ENCODE assay signal across 18 mouse cellular contexts in genomic region chr1:192939033-192939432, GRCm38 (mm10).
"Had no signal": no experiment of that assay in that cellular context is flagged by ENCODE, and none has a peak within 500 bp of the region (broad histone marks: within the 10 kb centered on the region; RNA-seq: fewer than 3 reads in every experiment).

No protein-coding gene starts in this region.

- H3K27me3 ChIP-seq: limb, embryonic 13.5 days; lung, embryonic 15.5 days; midbrain, embryonic 12.5 days; midbrain, embryonic 15.5 days; neural tube, embryonic 12.5 days; neural tube, embryonic 15.5 days had no signal

- DNase-seq: kidney, adult 9 months; kidney, postnatal 14 days; kidney, postnatal 4 days; lung, adult 18-20 months; lung, postnatal 10 days; lung, postnatal 36 days; retina, postnatal 1 day; right cerebral cortex, postnatal 25 days; thymus, adult 18-20 months; thymus, postnatal 36 days had no signal

- H3K4me3 ChIP-seq: limb, embryonic 10.5 days; limb, embryonic 13.5 days; lung, embryonic 15.5 days; midbrain, embryonic 12.5 days; midbrain, embryonic 15.5 days; neural tube, embryonic 12.5 days; neural tube, embryonic 15.5 days had no signal

- ATAC-seq: intestine, postnatal 0 days; midbrain, embryonic 15.5 days had no signal

- H3K9ac ChIP-seq: limb, embryonic 13.5 days; lung, embryonic 15.5 days; midbrain, embryonic 12.5 days; midbrain, embryonic 15.5 days; neural tube, embryonic 12.5 days; neural tube, embryonic 15.5 days had no signal

- H3K9me3 ChIP-seq: limb, embryonic 10.5 days; limb, embryonic 13.5 days; lung, embryonic 15.5 days; midbrain, embryonic 12.5 days; midbrain, embryonic 15.5 days; neural tube, embryonic 12.5 days; neural tube, embryonic 15.5 days had no signal

- H3K27ac ChIP-seq: limb, embryonic 10.5 days; limb, embryonic 13.5 days; lung, embryonic 15.5 days; midbrain, embryonic 12.5 days; midbrain, embryonic 15.5 days; neural tube, embryonic 12.5 days; neural tube, embryonic 15.5 days had no signal

- H3K36me3 ChIP-seq: limb, embryonic 10.5 days; lung, embryonic 15.5 days; midbrain, embryonic 12.5 days; midbrain, embryonic 15.5 days; neural tube, embryonic 12.5 days; neural tube, embryonic 15.5 days had no signal

- H3K4me2 ChIP-seq: limb, embryonic 13.5 days; lung, embryonic 15.5 days; midbrain, embryonic 12.5 days; midbrain, embryonic 15.5 days; neural tube, embryonic 12.5 days; neural tube, embryonic 15.5 days had no signal

- H3K4me1 ChIP-seq: limb, embryonic 10.5 days; limb, embryonic 13.5 days; lung, embryonic 15.5 days; midbrain, embryonic 12.5 days; midbrain, embryonic 15.5 days; neural tube, embryonic 12.5 days; neural tube, embryonic 15.5 days had no signal
